Mouse (Mus musculus) stomach, embryonic 15.5 days (tissue): ENCODE measurements around the gene Dusp1. TPM values are rescaled to one million over a fixed set of nuclear protein-coding genes. Genes with fewer than 3 reads are reported as not detected.

Experiments
- ATAC-seq: fragments of 200-750 bp; cut with Nextera tagmentation; 2 replicates; pipeline ENCODE4 v1.8.0; 2017; ENCODE audit warnings: low read depth, moderate number of reproducible peaks, moderate TSS enrichment; ENCODE audit not compliant: insufficient read depth, low FRiP score
- H3K27ac ChIP-seq: fragments of 300-500 bp; sonication (generic); 2 replicates; pipeline ENCODE4 v1.5.1; 2015; ENCODE audit warnings: mild to moderate bottlenecking, inconsistent platforms
- H3K27me3 ChIP-seq: fragments of 300-500 bp; sonication (generic); replicated peaks from 2 replicates; pipeline ENCODE4 v1.6.1; 2015; ENCODE audit warnings: inconsistent platforms
- H3K36me3 ChIP-seq: fragments of 300-500 bp; sonication (generic); 2 replicates; pipeline ENCODE4 v1.6.1; 2015; ENCODE audit warnings: inconsistent platforms
- H3K4me1 ChIP-seq: fragments of 300-500 bp; sonication (generic); 2 replicates; pipeline ENCODE4 v1.6.1; 2015; ENCODE audit warnings: inconsistent platforms
- H3K4me2 ChIP-seq: fragments of 300-500 bp; sonication (generic); 2 replicates; pipeline ENCODE4 v1.6.1; 2015; ENCODE audit warnings: mild to moderate bottlenecking, inconsistent platforms
- H3K4me3 ChIP-seq: fragments of 300-500 bp; sonication (generic); replicated peaks from 2 replicates; pipeline ENCODE4 v1.5.1; 2015; ENCODE audit warnings: inconsistent platforms
- H3K9ac ChIP-seq: fragments of 300-500 bp; sonication (generic); 2 replicates; pipeline ENCODE4 v1.6.1; 2015; ENCODE audit warnings: inconsistent platforms
- H3K9me3 ChIP-seq: fragments of 300-500 bp; sonication (generic); 2 replicates; pipeline ENCODE4 v1.6.1; 2016; ENCODE audit warnings: inconsistent platforms
- WGBS: fragments of 180-500 bp; shearing (Covaris S2); methylation state at CpG from one replicate; pipeline ENCODE4 v1.1.7; 2015; 5-methylcytosine and 5-hydroxymethylcytosine counted together
- polyA plus RNA-seq: library from polyadenylated mRNA; unstranded; fragments of >200 nt; fragmentation: Nextera tagmentation; extraction: Ambion mirVana; gene quantifications from 2 replicates; pipeline ENCODE4 v1.2.1, GENCODE M21; 2015

Dusp1 gene
- polyA plus RNA-seq, 1 experiment from 2014 or later: 19.3 TPM

- no peak overlapping the region for H3K27ac ChIP-seq
- no peak overlapping the region for H3K4me3 ChIP-seq
- 48% methylated on average over 4 of the region's 4 CpGs for WGBS
Observed at GRCm38 (mm10) chr17:26532476-26533045, 29.4 kb downstream of the Dusp1 start.

GRCm38 (mm10) chr17:26531395-26532027, 30.4 kb downstream of the Dusp1 start:
- ATAC-seq: no peak
- Histone ChIP-seq H3K36me3 (no peaks in the 10 kb centered on the region), H3K27ac (peak overlapping the region; percentile 48), H3K4me2 (no peak overlapping the region), H3K27me3 (no peaks in the 10 kb centered on the region), H3K4me3 (no peak overlapping the region), H3K9me3 (no peaks in the 10 kb centered on the region), H3K9ac (no peak overlapping the region), H3K4me1 (peaks cover 10% of the 10 kb centered on the region; the same call in 1 of the 2 replicates)
- WGBS: 81% methylated on average over 7 of the region's 7 CpGs

More at GRCm38 (mm10) chr17:26532476-26533045, 29.4 kb downstream of the Dusp1 start:
- Histone ChIP-seq H3K4me2 (no peak overlapping the region), H3K4me1 (peaks cover 10% of the 10 kb centered on the region; the same call in 1 of the 2 replicates), H3K9me3 (no peaks in the 10 kb centered on the region), H3K27me3 (no peaks in the 10 kb centered on the region), H3K9ac (no peak overlapping the region), H3K36me3 (no peaks in the 10 kb centered on the region)
- no peak for ATAC-seq

- Histone ChIP-seq H3K9me3 (no peaks in the 10 kb centered on the region), H3K9ac (no peak overlapping the region), H3K4me2 (no peak overlapping the region), H3K4me3 (no peak overlapping the region), H3K36me3 (no peaks in the 10 kb centered on the region), H3K27ac (peak overlapping the region; percentile 48; the same call in 1 of the 2 replicates), H3K27me3 (no peaks in the 10 kb centered on the region), H3K4me1 (peaks cover 10% of the 10 kb centered on the region; the same call in 1 of the 2 replicates)
- WGBS: 21% methylated on average over 3 of the region's 3 CpGs
- no peak for ATAC-seq
Observed at GRCm38 (mm10) chr17:26530590-26531081, 31.3 kb downstream of the Dusp1 start.

GRCm38 (mm10) chr17:26529791-26530241, 32.1 kb downstream of the Dusp1 start:
- no peaks in the 10 kb centered on the region for H3K9me3 ChIP-seq
- no peak overlapping the region for H3K4me3 ChIP-seq
- H3K9ac ChIP-seq: no peak overlapping the region
- ATAC-seq: no peak
- no peaks in the 10 kb centered on the region for H3K36me3 ChIP-seq
- H3K27me3 ChIP-seq: no peaks in the 10 kb centered on the region
- no peak overlapping the region for H3K27ac ChIP-seq
- H3K4me1 ChIP-seq: peaks cover 10% of the 10 kb centered on the region; the same call in 1 of the 2 replicates
- 78% methylated on average over 5 of the region's 5 CpGs for WGBS
- no peak overlapping the region for H3K4me2 ChIP-seq

GRCm38 (mm10) chr17:26528751-26529150, 33.2 kb downstream of the Dusp1 start:
- Histone ChIP-seq H3K9ac (no peak overlapping the region), H3K27me3 (no peaks in the 10 kb centered on the region), H3K4me1 (peaks cover 10% of the 10 kb centered on the region; the same call in 1 of the 2 replicates), H3K36me3 (no peaks in the 10 kb centered on the region), H3K4me2 (no peak overlapping the region), H3K27ac (no peak overlapping the region), H3K9me3 (no peaks in the 10 kb centered on the region), H3K4me3 (no peak overlapping the region)
- ATAC-seq: no peak
- WGBS: 83% methylated on average over 6 of the region's 6 CpGs

GRCm38 (mm10) chr17:26527291-26527690, 34.6 kb downstream of the Dusp1 start:
- Histone ChIP-seq H3K4me2 (no peak overlapping the region), H3K9ac (no peak overlapping the region), H3K27me3 (no peaks in the 10 kb centered on the region), H3K9me3 (no peaks in the 10 kb centered on the region), H3K36me3 (no peaks in the 10 kb centered on the region), H3K4me1 (peaks cover 10% of the 10 kb centered on the region; the same call in 1 of the 2 replicates), H3K27ac (no peak overlapping the region), H3K4me3 (no peak overlapping the region)
- no peak for ATAC-seq
- WGBS: 93% methylated on average over 9 of the region's 9 CpGs

- ATAC-seq: no peak
- H3K27me3 ChIP-seq: no peaks in the 10 kb centered on the region
Observed at GRCm38 (mm10) chr17:26525316-26525715, 36.6 kb downstream of the Dusp1 start.

GRCm38 (mm10) chr17:26524801-26525200, 37.1 kb downstream of the Dusp1 start:
- Histone ChIP-seq H3K4me2 (no peak overlapping the region), H3K4me1 (no peaks in the 10 kb centered on the region), H3K27me3 (no peaks in the 10 kb centered on the region), H3K9me3 (no peaks in the 10 kb centered on the region), H3K36me3 (no peaks in the 10 kb centered on the region), H3K27ac (no peak overlapping the region), H3K4me3 (no peak overlapping the region), H3K9ac (no peak overlapping the region)
- 88% methylated on average over 4 of the region's 4 CpGs for WGBS
- ATAC-seq: no peak

More at GRCm38 (mm10) chr17:26525316-26525715, 36.6 kb downstream of the Dusp1 start:
- Histone ChIP-seq H3K36me3 (no peaks in the 10 kb centered on the region), H3K9me3 (no peaks in the 10 kb centered on the region), H3K9ac (no peak overlapping the region), H3K4me2 (no peak overlapping the region), H3K27ac (no peak overlapping the region), H3K4me1 (no peaks in the 10 kb centered on the region), H3K4me3 (no peak overlapping the region)
- 68% methylated on average over 7 of the region's 7 CpGs for WGBS

GRCm38 (mm10) chr17:26524316-26524715, 37.6 kb downstream of the Dusp1 start:
- no peaks in the 10 kb centered on the region for H3K9me3 ChIP-seq
- no peak overlapping the region for H3K9ac ChIP-seq
- H3K27ac ChIP-seq: no peak overlapping the region
- H3K4me2 ChIP-seq: no peak overlapping the region
- ATAC-seq: no peak
- H3K27me3 ChIP-seq: no peaks in the 10 kb centered on the region
- no peaks in the 10 kb centered on the region for H3K4me1 ChIP-seq
- no peak overlapping the region for H3K4me3 ChIP-seq
- H3K36me3 ChIP-seq: no peaks in the 10 kb centered on the region

- Histone ChIP-seq H3K9ac (no peak overlapping the region), H3K27me3 (no peaks in the 10 kb centered on the region), H3K4me3 (no peak overlapping the region), H3K27ac (no peak overlapping the region), H3K36me3 (no peaks in the 10 kb centered on the region), H3K4me1 (no peaks in the 10 kb centered on the region), H3K9me3 (no peaks in the 10 kb centered on the region), H3K4me2 (no peak overlapping the region)
- no peak for ATAC-seq
- WGBS: 58% methylated on average over 4 of the region's 4 CpGs
Observed at GRCm38 (mm10) chr17:26522711-26523110, 39.2 kb downstream of the Dusp1 start.

GRCm38 (mm10) chr17:26518306-26518705, 43.6 kb downstream of the Dusp1 start:
- 76% methylated on average over 3 of the region's 3 CpGs for WGBS
- Histone ChIP-seq H3K4me2 (no peak overlapping the region), H3K36me3 (no peaks in the 10 kb centered on the region), H3K9me3 (no peaks in the 10 kb centered on the region), H3K9ac (no peak overlapping the region), H3K4me3 (no peak overlapping the region), H3K27ac (no peak overlapping the region), H3K4me1 (no peaks in the 10 kb centered on the region), H3K27me3 (no peaks in the 10 kb centered on the region)
- ATAC-seq: no peak

- H3K27me3 ChIP-seq: no peaks in the 10 kb centered on the region
- H3K4me1 ChIP-seq: peaks cover 19% of the 10 kb centered on the region
- no peaks in the 10 kb centered on the region for H3K9me3 ChIP-seq
- no peak overlapping the region for H3K27ac ChIP-seq
- no peaks in the 10 kb centered on the region for H3K36me3 ChIP-seq
- no peak overlapping the region for H3K9ac ChIP-seq
- no peak for ATAC-seq
- WGBS: 77% methylated on average over 4 of the region's 4 CpGs
- H3K4me3 ChIP-seq: no peak overlapping the region
- no peak overlapping the region for H3K4me2 ChIP-seq
Observed at GRCm38 (mm10) chr17:26515675-26516074, 46.3 kb downstream of the Dusp1 start.
